Mouse (Mus musculus) testis, adult 2 months (tissue): ENCODE measurements around the gene Eef2kmt.

Experiments
- CTCF ChIP-seq: fragments of 200-500 bp; IDR thresholded peaks from 2 replicates; pipeline ENCODE4 v1.5.1; 2012; ENCODE audit warnings: low read depth, mild to moderate bottlenecking, inconsistent platforms, low read length, moderate library complexity; ENCODE audit not compliant: control insufficient read depth, insufficient read depth, insufficient replicate concordance
- POLR2A ChIP-seq: fragments of 200-500 bp; IDR thresholded peaks from 2 replicates; pipeline ENCODE4 v1.6.1; 2012; ENCODE audit warnings: low read depth, mild to moderate bottlenecking, inconsistent platforms, low read length, moderate library complexity; ENCODE audit not compliant: control insufficient read depth

DNA sequence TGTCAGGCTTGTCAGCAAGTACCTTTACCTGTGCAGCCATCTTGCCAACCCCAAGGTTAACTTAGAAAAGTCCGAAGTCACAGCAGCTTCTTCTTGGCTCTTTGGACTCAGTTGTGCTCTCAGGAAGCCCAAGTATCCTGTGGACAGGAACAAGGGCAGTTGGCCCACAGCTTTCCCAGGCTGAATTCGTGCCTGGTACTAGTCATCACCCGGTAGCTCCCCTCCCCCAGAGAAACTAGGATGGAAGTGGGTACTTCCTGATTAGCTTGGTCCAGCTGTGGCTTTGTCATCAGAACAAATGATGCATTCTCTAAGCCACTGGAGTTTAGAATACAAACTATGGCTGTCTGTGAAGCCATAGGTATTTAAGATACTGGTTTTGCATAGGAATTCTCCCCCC is 29.6 kb upstream of the Eef2kmt start:
- TF ChIP-seq CTCF, result no peak
- TF ChIP-seq POLR2A, result no peak
